Mouse (Mus musculus) bone marrow macrophage, adult 2 months (primary cell): ENCODE data around the gene Rnf169.
"Not testable (repeated sequence)": the region's sequence is repeated elsewhere in the genome, so short reads cannot be mapped to it uniquely, and the experiment has no call there.

Experiments
- CTCF ChIP-seq: IDR thresholded peaks from 2 replicates; pipeline ENCODE4 v1.5.1; 2012; ENCODE audit warnings: low read depth, mild to moderate bottlenecking, low read length, moderate library complexity
- POLR2A ChIP-seq: IDR thresholded peaks from 2 replicates; pipeline ENCODE4 v1.6.1; 2012; ENCODE audit warnings: mild to moderate bottlenecking, low read depth, low read length, borderline replicate concordance

DNA sequence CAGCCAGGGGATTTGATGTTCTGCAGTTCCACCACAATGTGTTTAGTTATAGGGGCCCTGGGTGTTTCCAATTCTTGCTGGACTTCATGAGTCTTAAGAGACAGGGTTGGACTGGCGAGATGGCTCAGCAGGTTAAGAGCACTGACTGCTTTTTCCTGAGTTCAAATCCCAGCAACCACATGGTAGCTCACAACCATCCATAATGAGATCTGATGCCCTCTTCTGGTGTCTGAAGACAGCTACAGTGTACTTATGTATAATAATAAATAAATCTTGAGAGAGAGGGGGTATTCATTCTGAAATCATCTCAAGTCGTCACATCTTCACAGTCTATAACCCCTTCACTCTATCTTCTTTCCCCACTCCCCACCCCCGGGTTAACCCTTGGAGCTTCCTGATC, 7.3 kb downstream of the Rnf169 start:
- TF ChIP-seq CTCF, POLR2A: not testable (repeated sequence)
